Mouse (Mus musculus) embryo, embryonic 11 days (tissue): Measurements from ENCODE around the gene Polr3a.
A peak's percentile ranks its signal among the peaks of the same experiment; 100 is the strongest.
"Not testable (repeated sequence)": the region's sequence is repeated elsewhere in the genome, so short reads cannot be mapped to it uniquely, and the experiment has no call there.

Experiments used
- DNase-seq: peaks from one replicate; pipeline ENCODE4 v3.0.0-alpha.2; 2015

Gene Polr3a

DNA sequence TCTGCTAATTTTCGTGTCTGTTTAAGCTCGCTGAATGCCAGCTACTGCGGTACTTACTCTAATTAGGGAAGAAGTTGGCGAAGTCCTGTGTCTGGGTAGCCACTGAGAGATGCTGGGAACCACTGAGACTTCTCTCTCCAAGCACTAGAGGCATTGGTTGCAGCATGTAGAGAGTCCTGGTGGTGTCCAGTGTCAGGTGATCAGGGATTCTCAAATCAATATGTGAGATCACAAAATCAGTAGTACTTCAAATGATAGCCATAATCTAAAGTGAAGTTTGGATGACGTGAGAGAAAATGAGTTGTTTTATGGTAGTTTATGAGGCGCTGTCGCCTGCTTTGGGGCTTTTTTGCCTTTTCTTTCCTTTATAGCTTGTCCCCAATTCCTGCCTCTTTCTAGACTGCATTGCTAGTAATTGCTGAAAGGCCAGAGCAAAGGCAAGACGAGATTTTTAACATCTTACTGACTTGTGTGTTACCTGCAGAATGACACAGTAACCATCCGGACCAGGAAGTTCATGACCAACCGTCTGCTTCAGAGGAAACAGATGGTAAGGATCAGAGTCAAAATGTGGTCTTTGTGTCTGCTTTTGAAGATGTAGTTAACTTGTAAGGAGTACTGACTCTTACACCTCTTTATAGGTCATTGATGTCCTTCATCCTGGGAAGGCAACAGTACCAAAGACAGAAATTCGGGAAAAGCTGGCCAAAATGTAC is 4.6 kb upstream of the Polr3a start:
- no peak for DNase-seq

- peak; percentile 96 for DNase-seq
These were observed 3.8 kb upstream of the Polr3a start for GRCm38 (mm10) chr14:24490468-24491265.

DNA sequence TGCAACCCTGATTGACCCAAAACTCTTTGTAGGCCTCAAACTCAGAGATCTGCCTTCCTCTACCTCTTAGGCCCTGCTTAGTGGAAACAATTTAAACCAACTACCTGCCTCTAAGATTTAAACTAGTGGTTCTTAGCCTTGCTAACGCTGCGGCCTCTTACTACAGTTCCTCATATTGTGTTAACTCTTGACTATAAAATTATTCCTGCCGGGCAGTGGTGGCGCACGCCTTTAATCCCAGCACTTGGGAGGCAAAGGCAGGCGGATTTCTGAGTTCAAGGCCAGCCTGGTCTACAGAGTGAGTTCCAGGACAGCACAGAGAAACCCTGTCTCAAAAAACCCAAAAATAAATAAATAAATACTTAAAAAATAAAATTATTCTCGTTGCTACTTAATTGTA is 2.9 kb upstream of the Polr3a start:
- not testable (repeated sequence) for DNase-seq

GRCm38 (mm10) chr14:24486241-24486767 is 554 bp downstream of the Polr3a start:
- no peak for DNase-seq

DNA sequence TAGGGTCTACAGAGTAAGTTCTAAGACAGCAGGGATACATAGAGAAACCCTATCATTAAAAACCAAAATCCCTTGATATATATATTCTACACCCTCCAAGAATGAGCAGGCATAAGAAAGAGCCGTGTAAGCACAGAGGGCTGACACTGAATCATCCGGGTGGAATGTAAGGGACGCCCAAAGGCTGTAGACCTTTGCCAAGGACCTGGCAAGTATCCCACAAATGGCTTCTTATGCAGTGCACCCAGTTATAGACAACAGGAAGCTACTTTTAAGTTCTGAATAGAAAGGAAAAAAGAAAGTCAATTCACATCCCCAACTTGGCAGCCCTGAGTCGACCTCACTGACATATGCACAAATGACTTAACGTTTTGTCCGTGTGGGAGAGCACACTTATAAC is 18.1 kb downstream of the Polr3a start:
- no peak for DNase-seq

- DNase-seq, result no peak
These were observed 28.7 kb downstream of the Polr3a start for GRCm38 (mm10) chr14:24458191-24458590.

- DNase-seq, result not testable (repeated sequence)
These were observed 43.3 kb downstream of the Polr3a start for GRCm38 (mm10) chr14:24443529-24443928.
